Comparison of ENCODE assay signal across 9 mouse cellular contexts in genomic region chr3:99240213-99240720, GRCm38 (mm10). TPM values are rescaled to one million over a fixed set of nuclear protein-coding genes. Genes with fewer than 3 reads are reported as not detected.
DNase-seq lines count a peak whose midpoint lies in the region; ATAC-seq lines count a peak whose summit lies in the region.
"Had no signal": no experiment of that assay in that cellular context is flagged by ENCODE, and none has a peak within 500 bp of the region (broad histone marks: within the 10 kb centered on the region; RNA-seq: fewer than 3 reads in every experiment).

Gene Tbx15, plus strand, starts transcription at chr3:99240381.

- peak; percentile 29; the same call in 1 of the 2 replicates for ATAC-seq in neural tube, embryonic 11.5 days (ENCODE audit: insufficient read depth, low FRiP score, low TSS enrichment)
- ATAC-seq in forebrain, embryonic 16.5 days: no peak
- no peak for ATAC-seq in stomach, embryonic 16.5 days (ENCODE audit: insufficient read depth, low FRiP score)

- peaks cover 100% of the 10 kb centered on the region for H3K27me3 ChIP-seq in neural tube, embryonic 11.5 days (ENCODE audit: control insufficient read depth, insufficient read depth, low read length)
- peaks cover 91% of the 10 kb centered on the region for H3K27me3 ChIP-seq in forebrain, embryonic 16.5 days (replicated peaks; ENCODE audit: control insufficient read depth, insufficient read depth, low read length)
- H3K27me3 ChIP-seq in limb, embryonic 10.5 days (ENCODE audit: low read depth, poor library complexity, severe bottlenecking): peaks cover 87% of the 10 kb centered on the region
- H3K27me3 ChIP-seq in stomach, embryonic 16.5 days (ENCODE audit: control insufficient read depth, insufficient read depth, low read length): peaks cover 91% of the 10 kb centered on the region

- no peak within 1 kb of the TSS for H3K9ac ChIP-seq in neural tube, embryonic 11.5 days (ENCODE audit: low read length)
- no peak within 1 kb of the TSS for H3K9ac ChIP-seq in forebrain, embryonic 16.5 days (replicated peaks; ENCODE audit: low read depth, low read length)
- no peak within 1 kb of the TSS for H3K9ac ChIP-seq in stomach, embryonic 16.5 days (ENCODE audit: low read length)

- H3K27ac ChIP-seq in neural tube, embryonic 11.5 days (ENCODE audit: low read depth, low read length): no peak within 1 kb of the TSS
- H3K27ac ChIP-seq in forebrain, embryonic 16.5 days (ENCODE audit: low read length): no peak within 1 kb of the TSS
- peak within 1 kb of the TSS; percentile 92 for H3K27ac ChIP-seq in limb, embryonic 10.5 days
- H3K27ac ChIP-seq in stomach, embryonic 16.5 days (ENCODE audit: low read length): no peak within 1 kb of the TSS
- H3K27ac ChIP-seq: macrophage had no signal

- H3K4me1 ChIP-seq in neural tube, embryonic 11.5 days (ENCODE audit: control insufficient read depth, insufficient read depth, low read length): no peaks in the 10 kb centered on the region
- no peaks in the 10 kb centered on the region; the same call in 1 of the 2 replicates for H3K4me1 ChIP-seq in forebrain, embryonic 16.5 days (replicated peaks; ENCODE audit: control insufficient read depth, insufficient read depth, low read length)
- H3K4me1 ChIP-seq in limb, embryonic 10.5 days: peaks cover 69% of the 10 kb centered on the region
- no peaks in the 10 kb centered on the region for H3K4me1 ChIP-seq in stomach, embryonic 16.5 days (ENCODE audit: control insufficient read depth, insufficient read depth, low read length)

- no peaks in the 10 kb centered on the region for H3K9me3 ChIP-seq in neural tube, embryonic 11.5 days (ENCODE audit: control insufficient read depth, low read length)
- H3K9me3 ChIP-seq in forebrain, embryonic 16.5 days (ENCODE audit: control insufficient read depth, low read length): no peaks in the 10 kb centered on the region
- H3K9me3 ChIP-seq in limb, embryonic 10.5 days (replicated peaks): no peaks in the 10 kb centered on the region
- no peaks in the 10 kb centered on the region for H3K9me3 ChIP-seq in stomach, embryonic 16.5 days (replicated peaks; ENCODE audit: control insufficient read depth, low read length)

- H3K36me3 ChIP-seq in neural tube, embryonic 11.5 days (ENCODE audit: control insufficient read depth, insufficient read depth, low read length): no peaks in the 10 kb centered on the region
- no peaks in the 10 kb centered on the region for H3K36me3 ChIP-seq in forebrain, embryonic 16.5 days (ENCODE audit: control insufficient read depth, insufficient read depth)
- no peaks in the 10 kb centered on the region for H3K36me3 ChIP-seq in limb, embryonic 10.5 days
- H3K36me3 ChIP-seq in stomach, embryonic 16.5 days (ENCODE audit: control insufficient read depth, insufficient read depth, low read length): no peaks in the 10 kb centered on the region

- no peak for DNase-seq in neural tube, embryonic 11.5 days (ENCODE audit: low spot score)
- DNase-seq in neural tube, embryonic 10.5 days (ENCODE audit: extremely low spot score, low spot score): no peak
- peak; percentile 54 for DNase-seq in limb, embryonic 10.5 days (ENCODE audit: low spot score)
- DNase-seq in B cell, adult 2 months: no peak
- DNase-seq in kidney, postnatal 10 days: no peak
- no peak for DNase-seq in cerebellum, postnatal 14 days

- 0% methylated on average over 20 of the region's 20 CpGs for WGBS in neural tube, embryonic 11.5 days
- WGBS in forebrain, embryonic 16.5 days: under 1% methylated on average over 12 of the region's 20 CpGs
- 1% methylated on average over 20 of the region's 20 CpGs for WGBS in limb, embryonic 10.5 days
- 2% methylated on average over 17 of the region's 20 CpGs for WGBS in stomach, embryonic 16.5 days

- H3K4me2 ChIP-seq in neural tube, embryonic 11.5 days (ENCODE audit: low read depth): peak within 1 kb of the TSS; percentile 27; the same call in 1 of the 2 replicates
- H3K4me2 ChIP-seq in forebrain, embryonic 16.5 days (ENCODE audit: low read length): peak within 1 kb of the TSS; percentile 22; the same call in 1 of the 2 replicates
- H3K4me2 ChIP-seq in stomach, embryonic 16.5 days (ENCODE audit: low read depth, low read length): peak within 1 kb of the TSS; percentile 19; the same call in 1 of the 2 replicates

- no peak within 1 kb of the TSS for H3K4me3 ChIP-seq in neural tube, embryonic 11.5 days (ENCODE audit: low read depth, low read length)
- H3K4me3 ChIP-seq in forebrain, embryonic 16.5 days (replicated peaks; ENCODE audit: low read length): 0 out of 2 replicates have a peak within 1 kb of the TSS, but pooled peaks have one; percentile 5
- H3K4me3 ChIP-seq in limb, embryonic 10.5 days: peak within 1 kb of the TSS; percentile 65
- H3K4me3 ChIP-seq in stomach, embryonic 16.5 days (replicated peaks; ENCODE audit: low read length): peak within 1 kb of the TSS; percentile 20; the same call in 1 of the 2 replicates

RNA-seq across cellular contexts. Expression of gene Tbx15, which starts in this region (rescaled TPM):
- 2.1 and 2.6 TPM in 2 replicates for polyA plus RNA-seq in neural tube, embryonic 11.5 days (2014; fragmentation: Nextera tagmentation; extraction: Ambion mirVana)
- 0.73 and 0.79 TPM in 2 replicates for polyA plus RNA-seq in forebrain, embryonic 16.5 days (2015; fragmentation: Nextera tagmentation; extraction: Ambion mirVana)
- 25.8 and 41.2 TPM in 2 replicates for polyA plus RNA-seq in limb, embryonic 10.5 days (2016; fragmentation: Nextera tagmentation; extraction: Ambion mirVana)
- 0.10 and 1.1 TPM in 2 replicates for polyA plus RNA-seq in stomach, embryonic 16.5 days (2015; fragmentation: Nextera tagmentation; extraction: Ambion mirVana)
- polyA plus RNA-seq: macrophage had no signal
